Mouse (Mus musculus): ENCODE measurements around the gene Dydc2. TPM values are rescaled to one million over a fixed set of nuclear protein-coding genes. Genes with fewer than 3 reads are reported as not detected.
A peak's percentile ranks its signal among the peaks of the same experiment; 100 is the strongest.

Gene Dydc2
- total and polyA plus RNA-seq, 2 experiments: not detected

GRCm38 (mm10) chr14:41035146-41035798 lies 33.7 kb downstream of the Dydc2 start:
- DNase-seq (ENCODE audit: extremely low read depth, low read depth, low spot score): peak; percentile 49
- WGBS: 33% methylated on average over 6 of the region's 6 CpGs
- Histone ChIP-seq H3K27ac (replicated peaks; ENCODE audit: insufficient read depth, low read depth, low read length) (no peak overlapping the region), H3K9ac (ENCODE audit: low read depth, low read length) (no peak overlapping the region), H3K27me3 (ENCODE audit: control insufficient read depth, insufficient read depth, low read length) (no peaks in the 10 kb centered on the region), H3K4me3 (ENCODE audit: insufficient read depth, low read depth, low read length) (no peak overlapping the region), H3K36me3 (ENCODE audit: control insufficient read depth, insufficient read depth, low read length) (no peaks in the 10 kb centered on the region), H3K79me2 (ENCODE audit: control insufficient read depth, insufficient read depth, low read length) (no peaks in the 10 kb centered on the region), H3K4me1 (ENCODE audit: control insufficient read depth, insufficient read depth, low read length) (no peaks in the 10 kb centered on the region)
- TF ChIP-seq CTCF (IDR thresholded peaks at IDR 0.05; ENCODE audit: low read depth, low read length): peak; percentile 90
- no peak for TF ChIP-seq POLR2A (IDR thresholded peaks at IDR 0.05; ENCODE audit: extremely low read depth, insufficient read depth, low read length)

GRCm38 (mm10) chr14:41033135-41034110 lies 35.6 kb downstream of the Dydc2 start:
- Histone ChIP-seq H3K4me1 (ENCODE audit: control insufficient read depth, insufficient read depth, low read length) (peaks cover 3% of the 10 kb centered on the region; the same call in 1 of the 2 replicates), H3K9ac (ENCODE audit: low read depth, low read length) (no peak overlapping the region), H3K79me2 (ENCODE audit: control insufficient read depth, insufficient read depth, low read length) (no peaks in the 10 kb centered on the region), H3K27ac (replicated peaks; ENCODE audit: insufficient read depth, low read depth, low read length) (no peak overlapping the region), H3K36me3 (ENCODE audit: control insufficient read depth, insufficient read depth, low read length) (no peaks in the 10 kb centered on the region), H3K4me3 (ENCODE audit: insufficient read depth, low read depth, low read length) (no peak overlapping the region), H3K27me3 (ENCODE audit: control insufficient read depth, insufficient read depth, low read length) (no peaks in the 10 kb centered on the region)
- WGBS: 43% methylated on average over 13 of the region's 13 CpGs
- peak; percentile 64 for DNase-seq (ENCODE audit: extremely low read depth, low read depth, low spot score)
- TF ChIP-seq POLR2A (IDR thresholded peaks at IDR 0.05; ENCODE audit: extremely low read depth, insufficient read depth, low read length) (no peak), CTCF (IDR thresholded peaks at IDR 0.05; ENCODE audit: low read depth, low read length) (peak; percentile 45; the same call in 1 of the 2 replicates)

DNA sequence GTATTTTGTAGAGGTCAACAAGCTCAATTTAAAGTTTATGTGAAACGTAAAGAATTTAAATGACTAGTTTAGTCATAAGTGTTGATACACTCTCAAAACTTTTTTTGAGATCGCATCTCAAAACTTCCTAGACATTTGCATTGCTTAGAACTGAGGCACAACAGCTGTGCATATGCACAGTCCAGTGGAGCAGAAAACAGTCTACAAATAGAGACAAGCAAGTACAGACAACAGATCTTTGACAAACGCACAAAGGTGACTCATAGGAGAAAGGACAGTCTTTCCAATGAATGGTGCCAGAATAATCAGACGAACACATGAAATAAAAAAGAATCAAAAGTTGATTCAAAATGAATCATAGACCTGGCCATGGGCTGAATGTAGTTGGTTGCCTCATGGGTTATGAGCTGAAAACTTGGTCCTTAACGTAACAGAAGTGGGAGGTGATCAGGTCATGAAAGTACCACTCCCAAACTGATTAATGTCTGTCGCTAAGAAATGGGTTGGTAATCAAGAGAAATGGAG lies 38.0 kb downstream of the Dydc2 start:
- no peak for DNase-seq (ENCODE audit: extremely low read depth, low read depth, low spot score)
- no peaks in the 10 kb centered on the region for H3K79me2 ChIP-seq (ENCODE audit: control insufficient read depth, insufficient read depth, low read length)
- no peak overlapping the region for H3K9ac ChIP-seq (ENCODE audit: low read depth, low read length)
- H3K27ac ChIP-seq (replicated peaks; ENCODE audit: insufficient read depth, low read depth, low read length): no peak overlapping the region
- no peak for TF ChIP-seq POLR2A (IDR thresholded peaks at IDR 0.05; ENCODE audit: extremely low read depth, insufficient read depth, low read length)
- no peak for TF ChIP-seq CTCF (IDR thresholded peaks at IDR 0.05; ENCODE audit: low read depth, low read length)
- H3K27me3 ChIP-seq (ENCODE audit: control insufficient read depth, insufficient read depth, low read length): no peaks in the 10 kb centered on the region
- no peak overlapping the region for H3K4me3 ChIP-seq (ENCODE audit: insufficient read depth, low read depth, low read length)
- H3K4me1 ChIP-seq (ENCODE audit: control insufficient read depth, insufficient read depth, low read length): peaks cover 3% of the 10 kb centered on the region; the same call in 1 of the 2 replicates
- WGBS: 84% methylated on average over 6 of the region's 6 CpGs
- no peaks in the 10 kb centered on the region for H3K36me3 ChIP-seq (ENCODE audit: control insufficient read depth, insufficient read depth, low read length)

GRCm38 (mm10) chr14:41029303-41029702 lies 39.7 kb downstream of the Dydc2 start:
- peaks cover 3% of the 10 kb centered on the region; the same call in 1 of the 2 replicates for H3K4me1 ChIP-seq (ENCODE audit: control insufficient read depth, insufficient read depth, low read length)
- no peak overlapping the region for H3K4me3 ChIP-seq (ENCODE audit: insufficient read depth, low read depth, low read length)
- H3K27me3 ChIP-seq (ENCODE audit: control insufficient read depth, insufficient read depth, low read length): no peaks in the 10 kb centered on the region
- peak; percentile 86 for DNase-seq (ENCODE audit: extremely low read depth, low read depth, low spot score)
- H3K36me3 ChIP-seq (ENCODE audit: control insufficient read depth, insufficient read depth, low read length): no peaks in the 10 kb centered on the region
- 46% methylated on average over 4 of the region's 4 CpGs for WGBS
- no peaks in the 10 kb centered on the region for H3K79me2 ChIP-seq (ENCODE audit: control insufficient read depth, insufficient read depth, low read length)
- TF ChIP-seq POLR2A (IDR thresholded peaks at IDR 0.05; ENCODE audit: extremely low read depth, insufficient read depth, low read length): no peak
- no peak for TF ChIP-seq CTCF (IDR thresholded peaks at IDR 0.05; ENCODE audit: low read depth, low read length)
- H3K27ac ChIP-seq (replicated peaks; ENCODE audit: insufficient read depth, low read depth, low read length): no peak overlapping the region
- no peak overlapping the region for H3K9ac ChIP-seq (ENCODE audit: low read depth, low read length)

DNA sequence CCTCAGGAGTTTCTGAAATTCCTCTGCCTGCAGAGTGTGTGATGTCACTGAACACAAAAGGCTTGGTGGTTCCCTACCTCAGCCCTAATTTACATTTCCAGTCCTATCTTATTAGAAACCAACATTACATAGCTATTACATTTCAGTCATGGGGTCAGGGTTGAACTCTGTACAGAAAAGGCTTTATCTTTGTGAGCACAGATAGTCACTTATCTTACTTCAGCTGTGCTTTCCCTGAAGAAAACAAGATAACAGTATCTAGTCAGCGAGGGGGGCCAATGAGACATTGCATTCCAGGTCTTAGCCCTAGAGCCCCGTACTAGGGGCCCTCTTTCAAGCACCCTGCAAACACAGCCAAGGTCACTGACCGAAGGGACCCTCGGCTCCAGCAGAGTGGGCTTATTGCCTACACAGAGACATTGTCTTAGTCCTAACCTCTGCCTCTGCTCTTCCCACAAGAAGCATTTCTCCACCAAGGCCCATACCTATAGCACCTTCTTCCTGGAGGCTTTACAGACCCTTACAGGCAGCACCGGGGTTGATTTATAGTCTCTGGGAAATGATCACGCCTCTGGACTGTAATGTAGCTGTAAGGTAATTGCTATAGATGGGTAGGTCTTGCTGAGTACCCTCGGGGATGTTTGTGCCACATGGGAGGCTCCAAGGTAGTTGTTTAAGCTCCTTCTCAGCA lies 43.3 kb downstream of the Dydc2 start:
- no peak for DNase-seq (ENCODE audit: extremely low read depth, low read depth, low spot score)
- no peak overlapping the region for H3K27ac ChIP-seq (replicated peaks; ENCODE audit: insufficient read depth, low read depth, low read length)
- H3K79me2 ChIP-seq (ENCODE audit: control insufficient read depth, insufficient read depth, low read length): no peaks in the 10 kb centered on the region
- WGBS: 82% methylated on average over 7 of the region's 7 CpGs
- H3K4me1 ChIP-seq (ENCODE audit: control insufficient read depth, insufficient read depth, low read length): peaks cover 3% of the 10 kb centered on the region; the same call in 1 of the 2 replicates
- H3K36me3 ChIP-seq (ENCODE audit: control insufficient read depth, insufficient read depth, low read length): no peaks in the 10 kb centered on the region
- no peak overlapping the region for H3K4me3 ChIP-seq (ENCODE audit: insufficient read depth, low read depth, low read length)
- no peak overlapping the region for H3K9ac ChIP-seq (ENCODE audit: low read depth, low read length)
- no peaks in the 10 kb centered on the region for H3K27me3 ChIP-seq (ENCODE audit: control insufficient read depth, insufficient read depth, low read length)
- TF ChIP-seq POLR2A (IDR thresholded peaks at IDR 0.05; ENCODE audit: extremely low read depth, insufficient read depth, low read length) (no peak), CTCF (IDR thresholded peaks at IDR 0.05; ENCODE audit: low read depth, low read length) (no peak)
